Mouse (Mus musculus) liver, adult 2 months (tissue): ENCODE measurements around the gene Samd5. TPM values are rescaled to one million over a fixed set of nuclear protein-coding genes. Genes with fewer than 3 reads are reported as not detected.

Source experiments
- DNase-seq: peaks from one replicate; pipeline ENCODE4 v3.0.0-alpha.2; 2011; ENCODE audit warnings: low read depth, low spot score; ENCODE audit errors: extremely low read depth
- H3K27ac ChIP-seq: fragments of 200-500 bp; replicated peaks from 2 replicates; pipeline ENCODE4 v1.5.1; 2012; ENCODE audit warnings: low read depth, mild to moderate bottlenecking, control low read depth, inconsistent platforms, low read length; ENCODE audit not compliant: insufficient read depth
- H3K27me3 ChIP-seq: fragments of 200-500 bp; 2 replicates; pipeline ENCODE4 v1.6.1; 2012; ENCODE audit warnings: mild to moderate bottlenecking, moderate library complexity, low read length, inconsistent platforms; ENCODE audit not compliant: control insufficient read depth, insufficient read depth
- H3K36me3 ChIP-seq: fragments of 200-500 bp; 2 replicates; pipeline ENCODE4 v1.6.1; 2012; ENCODE audit warnings: low read length, inconsistent platforms; ENCODE audit not compliant: control insufficient read depth, insufficient read depth
- H3K4me1 ChIP-seq: fragments of 200-500 bp; 2 replicates; pipeline ENCODE4 v1.6.1; 2011; ENCODE audit warnings: low read length; ENCODE audit not compliant: control insufficient read depth, insufficient read depth
- H3K4me3 ChIP-seq: fragments of 200-500 bp; 2 replicates; pipeline ENCODE4 v1.5.1; 2011; ENCODE audit warnings: low read depth, mild to moderate bottlenecking, control low read depth, low read length, moderate library complexity; ENCODE audit not compliant: insufficient read depth
- H3K79me2 ChIP-seq: fragments of 200-500 bp; 2 replicates; pipeline ENCODE4 v1.6.1; 2012; ENCODE audit warnings: inconsistent platforms, mild to moderate bottlenecking, low read length, moderate library complexity; ENCODE audit not compliant: control insufficient read depth, insufficient read depth
- H3K9ac ChIP-seq: fragments of 200-500 bp; 2 replicates; pipeline ENCODE4 v1.6.1; 2012; ENCODE audit warnings: low read depth, mild to moderate bottlenecking, control low read depth, inconsistent platforms, low read length
- CTCF ChIP-seq: fragments of 200-500 bp; IDR thresholded peaks from 2 replicates; pipeline ENCODE4 v1.5.1; 2011; ENCODE audit warnings: low read depth, low read length, control low read depth
- POLR2A ChIP-seq: fragments of 200-500 bp; IDR thresholded peaks from 2 replicates; pipeline ENCODE4 v1.6.1; 2011; ENCODE audit warnings: low read length, control low read depth; ENCODE audit not compliant: insufficient read depth; ENCODE audit errors: extremely low read depth
- WGBS: fragments of 180-500 bp; shearing (Covaris S2); methylation state at CpG from one replicate; pipeline ENCODE4 v1.1.7; 2018; 5-methylcytosine and 5-hydroxymethylcytosine counted together
- polyA plus RNA-seq: library from polyadenylated mRNA; depleted of rRNA; stranded (reverse); fragments of >200 nt; gene quantifications from 2 replicates; pipeline ENCODE4 v1.2.3, GENCODE M21; 2012
- total RNA-seq: library from RNA; depleted of rRNA; stranded (reverse); fragments of >200 nt; gene quantifications from 2 replicates; pipeline ENCODE4 v1.2.3, GENCODE M21; 2014

Gene Samd5
- total and polyA plus RNA-seq, 2 experiments = 0.21 to 0.92 TPM

DNA sequence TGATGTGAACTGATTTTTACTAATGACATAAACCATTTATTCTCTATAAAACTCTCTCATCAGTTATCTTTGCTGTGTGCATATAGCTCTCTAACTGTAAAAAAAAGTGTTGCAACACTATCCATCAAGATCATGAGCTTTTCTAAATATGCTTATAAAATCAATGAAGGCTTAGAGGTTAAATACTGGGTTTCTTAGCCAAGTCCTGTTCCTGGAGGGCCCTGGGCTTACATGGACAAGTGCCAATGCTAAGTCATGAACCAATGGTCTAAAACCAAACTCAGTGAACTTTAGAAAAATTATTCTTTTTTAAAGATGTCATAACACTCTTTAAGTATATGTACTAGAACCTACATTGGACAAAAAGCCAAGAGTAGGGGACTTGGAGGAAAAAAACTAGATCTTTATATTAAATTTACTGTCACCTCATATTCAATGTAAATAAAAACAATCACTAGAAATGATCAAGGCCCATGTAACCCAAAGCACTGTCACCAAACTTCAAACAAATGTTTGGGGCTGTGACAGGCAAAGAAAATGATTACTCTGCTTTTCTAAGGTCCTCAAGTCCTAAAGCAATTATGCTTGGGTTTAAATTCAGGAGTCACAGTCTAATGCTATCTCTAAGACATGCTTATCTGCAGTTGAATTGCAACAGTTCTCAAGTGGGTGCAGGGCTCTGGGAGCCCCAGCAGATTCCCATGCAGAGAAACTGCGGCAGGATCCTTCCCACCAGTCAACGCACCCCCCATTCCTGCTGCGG, 52.9 kb downstream of the Samd5 start:
- Histone ChIP-seq H3K27ac (no peak overlapping the region), H3K36me3 (no peaks in the 10 kb centered on the region), H3K4me3 (no peak overlapping the region), H3K9ac (no peak overlapping the region), H3K4me1 (no peaks in the 10 kb centered on the region), H3K27me3 (no peaks in the 10 kb centered on the region), H3K79me2 (no peaks in the 10 kb centered on the region)
- no peak for DNase-seq
- no peak for TF ChIP-seq CTCF
- TF ChIP-seq POLR2A = no peak
- WGBS = 82% methylated on average over 3 of the region's 3 CpGs

DNA sequence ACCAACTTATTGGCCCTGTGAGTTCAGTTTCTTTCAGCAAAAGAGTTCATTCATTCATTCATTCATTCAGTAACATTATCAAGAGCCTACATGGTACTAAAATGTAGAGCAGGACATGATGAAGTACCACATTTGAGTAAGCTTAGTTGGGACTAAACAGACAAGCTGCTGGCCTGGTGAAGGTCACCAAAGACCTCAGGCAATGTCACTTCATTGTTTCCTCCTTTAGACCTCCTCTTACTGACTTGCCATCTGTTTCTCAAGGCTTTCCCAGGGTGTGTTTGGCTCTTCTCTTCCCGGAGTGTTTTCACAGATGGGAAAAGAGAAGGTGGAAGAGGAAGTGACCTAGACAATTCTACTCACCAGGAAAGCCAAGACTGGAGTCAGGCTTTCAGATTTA, 54.0 kb downstream of the Samd5 start:
- no peak for DNase-seq
- WGBS = 61% methylated on average over 1 of the region's 1 CpGs
- TF ChIP-seq POLR2A (no peak), CTCF (no peak)

DNA sequence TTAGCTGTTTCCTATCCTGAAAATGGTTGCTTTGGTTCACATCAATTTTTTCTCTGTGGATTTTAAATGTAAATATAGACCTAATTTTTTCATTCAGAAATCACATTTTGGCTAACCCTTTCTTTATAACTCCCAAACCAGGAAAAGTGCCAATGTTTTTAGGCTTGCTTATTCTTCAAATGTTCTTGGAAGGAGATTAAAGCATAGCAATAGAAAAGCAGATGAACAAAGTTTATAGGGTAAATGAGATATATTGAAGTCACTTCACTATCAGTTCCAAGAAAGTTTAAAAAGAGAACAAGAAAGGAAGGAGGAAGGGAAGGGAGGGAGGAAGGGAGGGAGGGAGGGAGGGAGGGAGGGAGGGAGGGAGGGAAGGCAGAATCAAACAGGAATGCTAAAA, 60.0 kb downstream of the Samd5 start:
- Histone ChIP-seq H3K27ac (no peak overlapping the region), H3K4me1 (no peaks in the 10 kb centered on the region), H3K79me2 (no peaks in the 10 kb centered on the region), H3K9ac (no peak overlapping the region), H3K36me3 (no peaks in the 10 kb centered on the region), H3K27me3 (no peaks in the 10 kb centered on the region), H3K4me3 (no peak overlapping the region)
- TF ChIP-seq POLR2A (no peak), CTCF (no peak)
- DNase-seq = peak; percentile 12

More for the DNA sequence above, 54.0 kb downstream of the Samd5 start:
- no peaks in the 10 kb centered on the region for H3K79me2 ChIP-seq
- no peaks in the 10 kb centered on the region for H3K4me1 ChIP-seq
- no peaks in the 10 kb centered on the region for H3K27me3 ChIP-seq
- no peak overlapping the region for H3K4me3 ChIP-seq
- H3K36me3 ChIP-seq = no peaks in the 10 kb centered on the region
- H3K9ac ChIP-seq = no peak overlapping the region
- H3K27ac ChIP-seq = no peak overlapping the region

DNA sequence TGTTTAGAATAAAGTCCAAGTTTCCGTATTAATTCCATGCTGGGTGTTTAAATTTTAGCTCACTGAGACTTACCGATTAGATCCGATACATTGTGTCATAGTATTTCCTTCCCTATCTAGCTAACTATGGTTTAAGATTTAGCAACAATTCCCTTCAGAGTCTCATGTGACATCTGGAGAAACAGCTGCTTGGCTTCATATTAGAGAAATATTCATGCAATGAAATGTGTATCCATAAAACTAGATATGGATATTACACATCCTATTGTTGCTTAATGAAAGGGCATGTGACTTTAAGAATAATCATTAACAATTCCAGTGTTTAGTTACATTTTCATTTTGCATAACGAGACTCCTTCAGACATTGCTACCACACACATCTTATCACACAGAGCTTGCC, 66.2 kb downstream of the Samd5 start:
- Histone ChIP-seq H3K79me2 (no peaks in the 10 kb centered on the region), H3K4me3 (no peak overlapping the region), H3K27ac (no peak overlapping the region), H3K4me1 (no peaks in the 10 kb centered on the region), H3K36me3 (no peaks in the 10 kb centered on the region), H3K9ac (no peak overlapping the region), H3K27me3 (no peaks in the 10 kb centered on the region)
- TF ChIP-seq POLR2A (no peak), CTCF (no peak)
- DNase-seq = no peak
- WGBS = 84% methylated on average over 4 of the region's 4 CpGs

DNA sequence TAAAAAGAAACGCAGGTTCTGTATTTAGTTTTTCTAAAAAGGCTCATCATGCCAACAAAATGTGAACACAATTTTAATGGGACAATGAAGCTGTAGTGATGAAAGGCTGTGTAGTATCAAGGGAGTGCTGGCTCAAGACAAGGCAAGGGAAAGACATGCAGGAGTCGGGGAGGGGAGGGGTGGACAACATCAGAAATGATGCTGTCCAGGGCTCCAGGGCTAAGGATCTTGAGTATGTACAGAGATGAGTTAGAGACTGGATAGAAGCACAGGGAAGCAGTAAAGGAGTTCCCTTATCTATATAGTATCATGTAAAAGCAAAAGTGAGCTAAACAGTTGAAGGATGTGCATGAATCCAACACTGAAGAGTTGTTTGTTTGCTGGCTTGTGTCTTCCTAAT, 67.9 kb downstream of the Samd5 start:
- H3K4me3 ChIP-seq = no peak overlapping the region
- DNase-seq = no peak
- H3K27me3 ChIP-seq = no peaks in the 10 kb centered on the region
- TF ChIP-seq POLR2A = no peak
- no peak overlapping the region for H3K27ac ChIP-seq
- H3K79me2 ChIP-seq = no peaks in the 10 kb centered on the region
- whole genome bisulfite sequencing = 89% methylated on average over 2 of the region's 2 CpGs
- H3K36me3 ChIP-seq = no peaks in the 10 kb centered on the region
- no peak overlapping the region for H3K9ac ChIP-seq
- H3K4me1 ChIP-seq = no peaks in the 10 kb centered on the region

DNA sequence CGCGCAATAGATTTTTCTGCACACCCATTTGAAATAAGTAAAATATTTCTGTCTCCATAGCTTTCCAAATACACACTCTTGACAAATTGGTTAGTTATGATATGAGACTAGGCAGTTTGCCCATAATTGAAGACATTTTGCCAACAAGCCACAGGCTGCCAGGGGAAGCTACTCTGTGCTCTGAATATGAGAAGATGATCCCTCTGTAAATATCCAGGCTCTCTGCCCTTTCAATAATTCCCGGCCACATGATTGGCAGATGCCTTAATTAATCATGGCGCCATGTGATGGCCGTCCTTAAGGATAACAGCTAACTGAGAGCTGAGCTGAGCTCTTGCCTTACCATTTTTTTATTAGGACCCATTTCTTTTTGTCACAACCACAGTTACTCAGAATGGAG, 69.4 kb downstream of the Samd5 start:
- Histone ChIP-seq H3K4me3 (no peak overlapping the region), H3K9ac (no peak overlapping the region), H3K4me1 (no peaks in the 10 kb centered on the region), H3K79me2 (no peaks in the 10 kb centered on the region), H3K27me3 (no peaks in the 10 kb centered on the region), H3K36me3 (no peaks in the 10 kb centered on the region), H3K27ac (no peak overlapping the region)
- peak; percentile 4 for DNase-seq
- no peak for TF ChIP-seq POLR2A
- no peak for TF ChIP-seq CTCF
- 90% methylated on average over 5 of the region's 5 CpGs for WGBS
